Mouse (Mus musculus): ENCODE results near the gene Hapln2.

- TF ChIP-seq CTCF (IDR thresholded peaks at IDR 0.05 in 2 of 3, conservative IDR thresholded peaks at IDR 0.05 in 1 of 3; ENCODE audit: control insufficient read depth in 1 of 3, insufficient read depth in 1 of 3, low read depth in 2 of 3, low read length in 3 of 3, poor library complexity in 1 of 3, severe bottlenecking in 1 of 3) (peak; percentile 59 to 87 (median 74)), USF2 (IDR thresholded peaks at IDR 0.05; ENCODE audit: borderline replicate concordance in 1 of 2, insufficient read depth in 1 of 2, low read depth in 1 of 2, low read length in 2 of 2) (no peak), MAX (IDR thresholded peaks at IDR 0.05; ENCODE audit: low read length) (no peak), ETS1 (IDR thresholded peaks at IDR 0.05; ENCODE audit: low read depth, low read length) (no peak), EP300 (IDR thresholded peaks at IDR 0.05; ENCODE audit: low read depth in 1 of 2, low read length in 2 of 2) (no peak), MAZ (IDR thresholded peaks at IDR 0.05; ENCODE audit: low read depth, low read length) (no peak), MAFK (IDR thresholded peaks at IDR 0.05; ENCODE audit: borderline replicate concordance, low read depth, low read length) (no peak), POLR2A (IDR thresholded peaks at IDR 0.05; ENCODE audit: control insufficient read depth in 1 of 2, insufficient read depth in 1 of 2, low read depth in 1 of 2, low read length in 2 of 2, poor library complexity in 1 of 2) (no peak), NRF1 (IDR thresholded peaks at IDR 0.05; ENCODE audit: insufficient read depth, low read depth, low read length, poor library complexity, severe bottlenecking) (no peak), MEF2A (IDR thresholded peaks at IDR 0.05; ENCODE audit: extremely low read depth, insufficient replicate concordance, low read depth, low read length, poor library complexity, severe bottlenecking) (no peak), ZNF384 (IDR thresholded peaks at IDR 0.05; ENCODE audit: low read depth, low read length) (no peak), USF1 (IDR thresholded peaks at IDR 0.05; ENCODE audit: low read depth, low read length) (no peak), GABPA (IDR thresholded peaks at IDR 0.05; ENCODE audit: low read depth, low read length) (no peak)
Observed at GRCm38 (mm10) chr3:88005822-88006786, 21.3 kb downstream of the Hapln2 start.
